Mouse (Mus musculus): ENCODE measurements around the gene Cldn10.

GRCm38 (mm10) chr14:118803936-118804335 is 16.2 kb downstream of the Cldn10 start:
- TF ChIP-seq GATA1 (IDR thresholded peaks at IDR 0.05; ENCODE audit: low read length) (no peak), TAL1 (IDR thresholded peaks at IDR 0.05; ENCODE audit: low read length) (no peak)

Measured in erythroblast, embryonic 14.5 days (primary cell).